Mouse (Mus musculus): ENCODE measurements at regions not wholly inside any gene's neighbourhood (a gene's known extent, or its start where the extent isn't known, plus 50 kb on each side); places are given as distances from the start of the nearest gene placed in this dataset.

GRCm38 (mm10) chr2:9267675-9268074 is 613.4 kb upstream of the 4930412O13Rik start:
- Histone ChIP-seq H3K4me2 (replicated peaks) (no peak overlapping the region), H3K4me1 (no peaks in the 10 kb centered on the region), H3K9me3 (replicated peaks) (no peaks in the 10 kb centered on the region), H3K4me3 (no peak overlapping the region), H3K36me3 (no peaks in the 10 kb centered on the region), H3K27ac (no peak overlapping the region), H3K9ac (no peak overlapping the region), H3K27me3 (no peaks in the 10 kb centered on the region)
- ATAC-seq (ENCODE audit: low FRiP score), result no peak
- 90% methylated on average over 4 of the region's 4 CpGs for WGBS

- no peak overlapping the region for H3K9ac ChIP-seq
- H3K4me1 ChIP-seq, result no peaks in the 10 kb centered on the region
- no peak for ATAC-seq (ENCODE audit: low FRiP score)
- H3K4me2 ChIP-seq (replicated peaks), result no peak overlapping the region
- WGBS, result 76% methylated on average over 2 of the region's 2 CpGs
- no peaks in the 10 kb centered on the region for H3K36me3 ChIP-seq
- no peak overlapping the region for H3K27ac ChIP-seq
- no peaks in the 10 kb centered on the region for H3K9me3 ChIP-seq (replicated peaks)
- H3K27me3 ChIP-seq, result no peaks in the 10 kb centered on the region
- no peak overlapping the region for H3K4me3 ChIP-seq
These were observed 597.6 kb upstream of the 4930412O13Rik start for GRCm38 (mm10) chr2:9283441-9283840.

GRCm38 (mm10) chr2:9285800-9286199 is 595.3 kb upstream of the 4930412O13Rik start:
- WGBS, result 86% methylated on average over 8 of the region's 8 CpGs
- H3K4me1 ChIP-seq, result no peaks in the 10 kb centered on the region
- H3K27me3 ChIP-seq, result no peaks in the 10 kb centered on the region
- H3K27ac ChIP-seq, result no peak overlapping the region
- no peak overlapping the region for H3K4me3 ChIP-seq
- H3K9ac ChIP-seq, result no peak overlapping the region
- H3K36me3 ChIP-seq, result no peaks in the 10 kb centered on the region
- no peak for ATAC-seq (ENCODE audit: low FRiP score)
- no peak overlapping the region for H3K4me2 ChIP-seq (replicated peaks)
- H3K9me3 ChIP-seq (replicated peaks), result no peaks in the 10 kb centered on the region

- Histone ChIP-seq H3K4me2 (replicated peaks) (no peak overlapping the region), H3K4me1 (no peaks in the 10 kb centered on the region), H3K9ac (no peak overlapping the region), H3K27me3 (no peaks in the 10 kb centered on the region), H3K27ac (no peak overlapping the region), H3K36me3 (no peaks in the 10 kb centered on the region), H3K4me3 (no peak overlapping the region), H3K9me3 (replicated peaks) (no peaks in the 10 kb centered on the region)
- no peak for ATAC-seq (ENCODE audit: low FRiP score)
- 96% methylated on average over 1 of the region's 1 CpGs for WGBS
These were observed 594.0 kb upstream of the 4930412O13Rik start for GRCm38 (mm10) chr2:9287077-9287476.

GRCm38 (mm10) chr2:9287623-9288022 is 593.4 kb upstream of the 4930412O13Rik start:
- Histone ChIP-seq H3K4me3 (no peak overlapping the region), H3K27me3 (no peaks in the 10 kb centered on the region), H3K36me3 (no peaks in the 10 kb centered on the region), H3K9me3 (replicated peaks) (no peaks in the 10 kb centered on the region), H3K4me1 (no peaks in the 10 kb centered on the region), H3K4me2 (replicated peaks) (no peak overlapping the region), H3K27ac (no peak overlapping the region), H3K9ac (no peak overlapping the region)
- no peak for ATAC-seq (ENCODE audit: low FRiP score)
- WGBS, result 86% methylated on average over 6 of the region's 6 CpGs

- ATAC-seq (ENCODE audit: low FRiP score), result no peak
- Histone ChIP-seq H3K27me3 (no peaks in the 10 kb centered on the region), H3K4me1 (no peaks in the 10 kb centered on the region), H3K9ac (no peak overlapping the region), H3K4me2 (replicated peaks) (no peak overlapping the region), H3K4me3 (no peak overlapping the region), H3K27ac (no peak overlapping the region), H3K9me3 (replicated peaks) (no peaks in the 10 kb centered on the region), H3K36me3 (no peaks in the 10 kb centered on the region)
- 44% methylated on average over 16 of the region's 16 CpGs for WGBS
These were observed 549.3 kb upstream of the 4930412O13Rik start for GRCm38 (mm10) chr2:9331630-9332352.

GRCm38 (mm10) chr2:9348982-9349381 is 532.1 kb upstream of the 4930412O13Rik start:
- no peaks in the 10 kb centered on the region for H3K36me3 ChIP-seq
- H3K9ac ChIP-seq, result no peak overlapping the region
- no peaks in the 10 kb centered on the region for H3K9me3 ChIP-seq (replicated peaks)
- no peak for ATAC-seq (ENCODE audit: low FRiP score)
- H3K4me3 ChIP-seq, result no peak overlapping the region
- no peak overlapping the region for H3K27ac ChIP-seq
- 74% methylated on average over 4 of the region's 4 CpGs for WGBS
- H3K27me3 ChIP-seq, result no peaks in the 10 kb centered on the region
- H3K4me2 ChIP-seq (replicated peaks), result no peak overlapping the region
- H3K4me1 ChIP-seq, result no peaks in the 10 kb centered on the region

- H3K9ac ChIP-seq, result no peak overlapping the region
- no peak overlapping the region for H3K4me2 ChIP-seq (replicated peaks)
- no peak overlapping the region for H3K4me3 ChIP-seq
- H3K4me1 ChIP-seq, result no peaks in the 10 kb centered on the region
- H3K9me3 ChIP-seq (replicated peaks), result no peaks in the 10 kb centered on the region
- ATAC-seq (ENCODE audit: low FRiP score), result no peak
- 57% methylated on average over 1 of the region's 1 CpGs for WGBS
- no peak overlapping the region for H3K27ac ChIP-seq
- no peaks in the 10 kb centered on the region for H3K27me3 ChIP-seq
- no peaks in the 10 kb centered on the region for H3K36me3 ChIP-seq
These were observed 531.1 kb upstream of the 4930412O13Rik start for GRCm38 (mm10) chr2:9349994-9350393.

- H3K9ac ChIP-seq, result no peak overlapping the region
- H3K27me3 ChIP-seq, result no peaks in the 10 kb centered on the region
- ATAC-seq (ENCODE audit: low FRiP score), result no peak
- WGBS, result 52% methylated on average over 7 of the region's 7 CpGs
- H3K4me2 ChIP-seq (replicated peaks), result no peak overlapping the region
- H3K4me3 ChIP-seq, result no peak overlapping the region
- H3K36me3 ChIP-seq, result no peaks in the 10 kb centered on the region
- no peaks in the 10 kb centered on the region for H3K9me3 ChIP-seq (replicated peaks)
- H3K4me1 ChIP-seq, result no peaks in the 10 kb centered on the region
- H3K27ac ChIP-seq, result no peak overlapping the region
These were observed 528.9 kb upstream of the 4930412O13Rik start for GRCm38 (mm10) chr2:9352190-9352589.

- 69% methylated on average over 4 of the region's 4 CpGs for WGBS
- Histone ChIP-seq H3K4me1 (no peaks in the 10 kb centered on the region), H3K9ac (no peak overlapping the region), H3K27ac (no peak overlapping the region), H3K36me3 (no peaks in the 10 kb centered on the region), H3K4me2 (replicated peaks) (no peak overlapping the region), H3K4me3 (no peak overlapping the region), H3K27me3 (no peaks in the 10 kb centered on the region), H3K9me3 (replicated peaks) (no peaks in the 10 kb centered on the region)
- ATAC-seq (ENCODE audit: low FRiP score), result no peak
These were observed 521.0 kb upstream of the 4930412O13Rik start for GRCm38 (mm10) chr2:9360020-9360419.

- Histone ChIP-seq H3K4me3 (no peak overlapping the region), H3K9me3 (replicated peaks) (no peaks in the 10 kb centered on the region), H3K9ac (no peak overlapping the region), H3K27me3 (no peaks in the 10 kb centered on the region), H3K4me1 (no peaks in the 10 kb centered on the region), H3K27ac (no peak overlapping the region), H3K36me3 (no peaks in the 10 kb centered on the region), H3K4me2 (replicated peaks) (no peak overlapping the region)
- no peak for ATAC-seq (ENCODE audit: low FRiP score)
- WGBS, result 93% methylated on average over 8 of the region's 8 CpGs
These were observed 513.1 kb upstream of the 4930412O13Rik start for GRCm38 (mm10) chr2:9367801-9368584.

GRCm38 (mm10) chr2:9369572-9369971 is 511.5 kb upstream of the 4930412O13Rik start:
- no peak overlapping the region for H3K4me3 ChIP-seq
- no peak for ATAC-seq (ENCODE audit: low FRiP score)
- no peak overlapping the region for H3K9ac ChIP-seq
- no peaks in the 10 kb centered on the region for H3K9me3 ChIP-seq (replicated peaks)
- H3K36me3 ChIP-seq, result no peaks in the 10 kb centered on the region
- 76% methylated on average over 4 of the region's 4 CpGs for WGBS
- no peaks in the 10 kb centered on the region for H3K4me1 ChIP-seq
- no peak overlapping the region for H3K4me2 ChIP-seq (replicated peaks)
- no peaks in the 10 kb centered on the region for H3K27me3 ChIP-seq
- no peak overlapping the region for H3K27ac ChIP-seq

- ATAC-seq (ENCODE audit: low FRiP score), result no peak
- Histone ChIP-seq H3K27me3 (no peaks in the 10 kb centered on the region), H3K9ac (no peak overlapping the region), H3K4me1 (no peaks in the 10 kb centered on the region), H3K4me2 (replicated peaks) (no peak overlapping the region), H3K9me3 (replicated peaks) (no peaks in the 10 kb centered on the region), H3K27ac (no peak overlapping the region), H3K4me3 (no peak overlapping the region), H3K36me3 (no peaks in the 10 kb centered on the region)
- 58% methylated on average over 2 of the region's 2 CpGs for WGBS
These were observed 494.5 kb upstream of the 4930412O13Rik start for GRCm38 (mm10) chr2:9386566-9386965.

Data from hindbrain, embryonic 12.5 days (tissue).